Mouse (Mus musculus) adrenal gland, postnatal 25 days (tissue): ENCODE data around the gene Vmn1r239-ps. TPM values are rescaled to one million over a fixed set of nuclear protein-coding genes. Genes with fewer than 3 reads are reported as not detected.
"Not testable (repeated sequence)": the region's sequence is repeated elsewhere in the genome, so short reads cannot be mapped to it uniquely, and the experiment has no call there.

Experiments used
- DNase-seq: peaks from one replicate; pipeline ENCODE4 v3.0.0; 2021; ENCODE audit warnings: mixed read lengths
- long read RNA-seq: library from polyadenylated mRNA; stranded (forward); transcript quantifications from one replicate; pipeline ENCODE4 v2.0.0, GENCODE M21; 2021
- total RNA-seq: library from RNA; stranded (reverse); gene quantifications from 2 replicates; pipeline ENCODE4 v1.2.3, GENCODE M21; 2021

Vmn1r239-ps gene
- total RNA-seq: not detected in 2 replicates
- long read RNA-seq: 0 reads

DNA sequence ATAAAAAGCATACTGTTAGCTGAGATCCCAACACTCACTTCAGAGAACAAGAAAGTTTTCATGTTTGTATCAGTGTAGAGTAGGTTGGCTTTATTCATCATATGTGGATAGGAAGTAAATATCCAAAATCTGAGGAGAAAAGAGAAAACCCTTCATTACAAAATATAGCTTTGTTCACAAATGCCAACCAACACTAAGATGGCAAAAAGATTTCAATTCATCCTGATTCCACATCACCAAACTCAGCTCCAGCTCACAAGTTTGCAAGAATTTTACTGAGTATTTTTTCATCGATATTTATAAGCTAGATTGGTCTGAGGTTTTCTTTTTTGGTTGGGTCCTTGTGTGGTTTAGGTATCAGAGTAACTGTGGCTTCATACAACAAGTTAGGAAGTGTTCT lies at the start of gene Vmn1r239-ps:
Vmn1r239-ps (minus strand) TSS at position 101 of the 400 bp plus-strand sequence.
- not testable (repeated sequence) for DNase-seq

DNA sequence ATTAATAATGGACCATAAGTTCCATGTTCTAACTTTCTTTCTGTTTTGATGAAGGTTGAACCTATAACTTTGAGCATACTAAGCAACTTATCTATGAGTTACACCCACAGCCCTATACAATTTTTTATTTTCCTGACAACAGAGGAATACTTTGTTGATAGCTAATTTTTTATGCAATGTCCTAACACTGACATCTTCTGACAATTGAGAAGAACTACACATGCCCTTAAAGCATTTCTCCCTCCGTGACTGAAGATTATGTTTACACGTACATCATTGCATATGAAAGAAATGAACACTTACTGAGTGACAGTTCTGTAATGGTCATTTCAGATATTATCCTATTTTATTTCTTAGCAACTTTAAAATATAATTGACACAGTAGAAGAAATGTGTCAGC lies 36.0 kb upstream of the Vmn1r239-ps start:
- DNase-seq: no peak

DNA sequence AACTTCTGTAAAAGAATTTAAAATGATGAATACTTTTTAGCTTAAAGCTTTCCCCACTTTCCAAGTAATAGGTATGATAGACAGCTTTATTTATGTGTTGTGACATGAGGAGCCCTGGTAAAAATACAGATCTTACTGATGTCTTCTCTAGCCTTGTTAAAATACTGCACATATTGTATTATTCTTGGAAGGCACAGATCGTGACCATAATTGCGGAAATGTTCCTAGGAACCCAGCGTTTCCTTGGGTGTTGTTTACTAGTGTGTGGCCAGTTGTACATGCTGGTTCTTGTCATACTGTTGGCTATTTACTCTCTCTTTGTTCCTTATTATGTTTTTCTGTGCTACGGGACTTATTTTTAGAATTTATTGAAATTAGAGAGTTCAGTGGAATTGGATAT lies 10.1 kb downstream of the Vmn1r239-ps start:
- DNase-seq: no peak

DNA sequence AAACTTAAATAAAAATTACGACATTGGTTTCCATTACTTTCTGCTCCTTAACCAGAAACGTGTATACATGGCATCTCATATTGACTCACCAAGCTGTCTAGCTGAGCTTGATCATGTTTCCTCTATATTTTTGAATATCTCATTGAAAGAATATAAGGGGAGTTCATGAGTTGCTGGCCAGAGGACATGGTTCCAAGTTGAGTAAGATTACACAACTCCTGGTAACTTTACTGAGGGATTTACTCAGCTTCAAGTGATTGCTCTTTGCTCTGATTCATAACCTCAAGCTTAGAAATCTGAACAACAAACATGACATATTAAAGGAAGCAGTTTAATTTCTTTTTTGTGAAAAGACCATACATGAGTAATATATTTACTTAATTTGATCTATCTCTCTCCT lies 18.1 kb downstream of the Vmn1r239-ps start:
- no peak for DNase-seq

DNA sequence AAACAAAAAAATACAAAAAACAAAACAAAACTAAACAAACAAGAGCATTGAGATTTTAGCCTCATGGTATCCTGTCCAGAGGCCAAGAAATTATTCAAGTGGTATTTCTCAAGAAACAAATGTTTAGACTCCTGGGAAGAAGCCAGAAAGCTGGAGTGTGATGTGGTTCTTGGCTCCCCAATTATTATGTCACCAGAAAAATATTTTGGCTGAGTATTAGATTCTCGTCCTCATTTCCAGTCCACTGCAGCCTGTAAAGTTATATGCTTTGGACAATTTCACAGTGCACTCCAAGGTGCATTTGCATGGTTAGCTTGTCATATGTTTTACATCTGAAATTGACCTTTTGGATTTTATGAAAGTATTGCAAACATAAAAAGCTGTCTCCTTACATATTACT lies 23.8 kb downstream of the Vmn1r239-ps start:
- DNase-seq: no peak

DNA sequence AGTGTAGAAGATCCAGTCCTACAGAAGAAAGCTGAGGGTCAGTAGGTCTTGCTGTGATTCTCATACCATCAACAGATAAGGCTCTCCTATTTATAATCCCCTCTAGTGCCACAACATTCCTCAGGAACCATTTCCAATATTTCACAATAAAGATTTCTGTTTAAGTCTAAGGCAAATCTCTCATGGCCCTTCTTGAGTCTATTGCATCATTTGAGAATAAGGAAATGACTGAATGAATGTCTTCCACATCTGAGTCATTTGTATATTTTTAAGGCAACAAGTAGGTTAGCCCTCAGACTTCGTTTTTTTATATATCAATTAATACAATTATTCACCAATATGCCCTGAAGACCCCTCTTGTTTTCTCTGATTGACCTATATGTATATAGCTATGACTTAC lies 24.4 kb downstream of the Vmn1r239-ps start, which contains the start of gene Il13ra2:
Il13ra2 (minus strand) TSS at position 64 of the 400 bp plus-strand sequence.
- DNase-seq: no peak

Other genes starting within 250 kb of the Vmn1r239-ps start
- gene Il13ra2, start 24.5 kb downstream of the Vmn1r239-ps start, total RNA-seq: not detected in 2 replicates
- 26.9 and 28.7 TPM in 2 replicates for gene Lrch2, start 100.4 kb upstream of the Vmn1r239-ps start, total RNA-seq